Mouse (Mus musculus): ENCODE measurements around the gene Hmgb2. TPM values are rescaled to one million over a fixed set of nuclear protein-coding genes. Genes with fewer than 3 reads are reported as not detected.

The Hmgb2 gene
- polyA plus RNA-seq, 1 experiment from 2014 or later, result 491 TPM

- Histone ChIP-seq H3K36me3 (ENCODE audit: control insufficient read depth, insufficient read depth, low read length) (peaks cover 15% of the 10 kb centered on the region), H3K4me3 (ENCODE audit: low read length) (no peak overlapping the region), H3K9ac (ENCODE audit: low read length) (no peak overlapping the region), H3K4me1 (replicated peaks; ENCODE audit: control insufficient read depth, insufficient read depth, low read length) (no peaks in the 10 kb centered on the region), H3K9me3 (ENCODE audit: control insufficient read depth, low read length) (no peaks in the 10 kb centered on the region), H3K27ac (ENCODE audit: low read length) (no peak overlapping the region), H3K27me3 (ENCODE audit: control insufficient read depth, insufficient read depth, low read depth, low read length) (no peaks in the 10 kb centered on the region), H3K4me2 (ENCODE audit: low read depth, low read length) (no peak overlapping the region)
- 76% methylated on average over 12 of the region's 12 CpGs for WGBS
- no peak for ATAC-seq (ENCODE audit: low read depth)
Measured at GRCm38 (mm10) chr8:57520186-57520786, 8.6 kb downstream of the Hmgb2 start.

DNA sequence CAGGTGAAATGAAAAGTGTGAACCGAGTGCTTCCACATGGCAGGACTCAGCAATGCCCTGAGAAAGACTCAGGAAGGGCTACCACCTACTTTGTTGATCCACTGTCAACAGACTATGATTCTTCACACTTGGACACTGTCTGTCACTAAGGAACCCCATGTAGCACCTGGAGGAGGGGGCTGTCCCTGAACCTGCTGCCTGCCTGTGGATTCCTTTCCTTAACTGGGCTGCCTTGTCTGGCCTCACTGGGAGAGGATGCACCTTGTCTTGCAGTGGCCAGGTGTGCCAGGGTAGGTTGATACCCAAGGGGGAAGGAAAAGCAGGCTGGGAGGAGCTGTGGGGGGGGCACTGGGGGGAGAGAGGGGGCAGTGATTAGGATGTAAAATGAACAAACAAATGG, 16.3 kb downstream of the Hmgb2 start:
- no peaks in the 10 kb centered on the region for H3K27me3 ChIP-seq (ENCODE audit: control insufficient read depth, insufficient read depth, low read depth, low read length)
- H3K9ac ChIP-seq (ENCODE audit: low read length), result no peak overlapping the region
- WGBS, result 83% methylated on average over 1 of the region's 1 CpGs
- H3K36me3 ChIP-seq (ENCODE audit: control insufficient read depth, insufficient read depth, low read length), result no peaks in the 10 kb centered on the region
- H3K4me2 ChIP-seq (ENCODE audit: low read depth, low read length), result no peak overlapping the region
- no peak for ATAC-seq (ENCODE audit: low read depth)
- peaks cover 3% of the 10 kb centered on the region; the same call in 1 of the 2 replicates for H3K4me1 ChIP-seq (replicated peaks; ENCODE audit: control insufficient read depth, insufficient read depth, low read length)
- no peak overlapping the region for H3K4me3 ChIP-seq (ENCODE audit: low read length)
- no peak overlapping the region for H3K27ac ChIP-seq (ENCODE audit: low read length)
- no peaks in the 10 kb centered on the region for H3K9me3 ChIP-seq (ENCODE audit: control insufficient read depth, low read length)

DNA sequence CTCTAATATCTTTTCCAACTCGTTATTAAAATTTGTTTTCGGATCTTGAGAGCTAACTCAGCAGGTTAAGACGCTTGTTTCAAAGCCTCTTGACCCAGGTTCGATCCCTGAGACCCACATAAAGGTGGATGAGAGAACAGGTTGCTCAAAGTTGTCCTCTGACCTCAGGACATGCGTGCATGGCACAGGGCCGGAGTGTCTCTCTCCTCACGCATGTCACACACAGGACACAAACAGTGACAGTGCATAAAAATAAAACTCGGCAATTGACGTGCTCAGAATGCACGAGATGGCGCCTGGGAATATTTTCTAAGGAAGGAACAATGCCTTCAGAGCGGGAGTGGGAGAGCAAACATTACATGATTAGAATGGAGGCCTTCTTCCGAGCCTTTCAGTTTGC, 18.5 kb downstream of the Hmgb2 start:
- Histone ChIP-seq H3K27ac (ENCODE audit: low read length) (peak overlapping the region; percentile 61), H3K9ac (ENCODE audit: low read length) (peak overlapping the region; percentile 57), H3K4me3 (ENCODE audit: low read length) (peak overlapping the region; percentile 39), H3K4me2 (ENCODE audit: low read depth, low read length) (peak overlapping the region; percentile 51), H3K36me3 (ENCODE audit: control insufficient read depth, insufficient read depth, low read length) (peaks cover 4% of the 10 kb centered on the region; the same call in 1 of the 2 replicates), H3K9me3 (ENCODE audit: control insufficient read depth, low read length) (no peaks in the 10 kb centered on the region), H3K27me3 (ENCODE audit: control insufficient read depth, insufficient read depth, low read depth, low read length) (no peaks in the 10 kb centered on the region), H3K4me1 (replicated peaks; ENCODE audit: control insufficient read depth, insufficient read depth, low read length) (peaks cover 3% of the 10 kb centered on the region; the same call in 1 of the 2 replicates)
- ATAC-seq (ENCODE audit: low read depth), result peak; percentile 26
- 69% methylated on average over 13 of the region's 13 CpGs for WGBS

- H3K4me1 ChIP-seq (replicated peaks; ENCODE audit: control insufficient read depth, insufficient read depth, low read length), result peaks cover 3% of the 10 kb centered on the region; the same call in 1 of the 2 replicates
- H3K27ac ChIP-seq (ENCODE audit: low read length), result peak overlapping the region; percentile 61
- H3K9me3 ChIP-seq (ENCODE audit: control insufficient read depth, low read length), result no peaks in the 10 kb centered on the region
- ATAC-seq (ENCODE audit: low read depth), result peak; percentile 91
- H3K27me3 ChIP-seq (ENCODE audit: control insufficient read depth, insufficient read depth, low read depth, low read length), result no peaks in the 10 kb centered on the region
- WGBS, result 16% methylated on average over 15 of the region's 15 CpGs
- H3K9ac ChIP-seq (ENCODE audit: low read length), result peak overlapping the region; percentile 57
- H3K4me2 ChIP-seq (ENCODE audit: low read depth, low read length), result peak overlapping the region; percentile 51
- H3K4me3 ChIP-seq (ENCODE audit: low read length), result peak overlapping the region; percentile 39
- H3K36me3 ChIP-seq (ENCODE audit: control insufficient read depth, insufficient read depth, low read length), result peaks cover 6% of the 10 kb centered on the region; the same call in 1 of the 2 replicates
Measured at GRCm38 (mm10) chr8:57530666-57531349, 19.1 kb downstream of the Hmgb2 start.

DNA sequence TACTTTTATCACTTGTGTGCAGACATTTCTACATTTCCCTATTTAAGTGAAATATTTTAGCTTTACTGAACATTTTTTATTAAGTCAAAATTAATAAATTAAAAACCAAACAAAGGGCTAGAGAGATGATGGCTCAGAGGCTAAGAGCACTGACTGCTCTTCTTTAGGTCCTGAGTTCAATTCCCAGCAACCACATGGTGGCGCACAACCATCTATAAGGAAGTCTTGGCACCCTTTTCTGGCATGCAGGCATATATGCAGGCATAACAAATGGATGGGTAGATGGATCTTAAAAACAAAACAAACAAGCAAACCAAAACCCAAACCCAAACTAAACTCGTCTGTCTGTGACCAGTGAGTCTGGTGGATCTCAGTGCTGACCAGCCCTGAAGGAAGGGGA, 20.5 kb downstream of the Hmgb2 start:
- no peak overlapping the region for H3K4me3 ChIP-seq (ENCODE audit: low read length)

GRCm38 (mm10) chr8:57533106-57533505, 21.4 kb downstream of the Hmgb2 start:
- no peak overlapping the region for H3K27ac ChIP-seq (ENCODE audit: low read length)
- H3K4me3 ChIP-seq (ENCODE audit: low read length), result no peak overlapping the region
- H3K4me1 ChIP-seq (replicated peaks; ENCODE audit: control insufficient read depth, insufficient read depth, low read length), result peaks cover 3% of the 10 kb centered on the region; the same call in 1 of the 2 replicates
- H3K9me3 ChIP-seq (ENCODE audit: control insufficient read depth, low read length), result no peaks in the 10 kb centered on the region
- ATAC-seq (ENCODE audit: low read depth), result no peak
- no peak overlapping the region for H3K4me2 ChIP-seq (ENCODE audit: low read depth, low read length)
- H3K9ac ChIP-seq (ENCODE audit: low read length), result no peak overlapping the region
- 88% methylated on average over 4 of the region's 4 CpGs for WGBS
- H3K27me3 ChIP-seq (ENCODE audit: control insufficient read depth, insufficient read depth, low read depth, low read length), result no peaks in the 10 kb centered on the region
- peaks cover 11% of the 10 kb centered on the region; the same call in 1 of the 2 replicates for H3K36me3 ChIP-seq (ENCODE audit: control insufficient read depth, insufficient read depth, low read length)

More for the DNA sequence above, 20.5 kb downstream of the Hmgb2 start:
- WGBS, result 48% methylated on average over 2 of the region's 2 CpGs
- Histone ChIP-seq H3K9ac (ENCODE audit: low read length) (no peak overlapping the region), H3K27me3 (ENCODE audit: control insufficient read depth, insufficient read depth, low read depth, low read length) (no peaks in the 10 kb centered on the region), H3K4me1 (replicated peaks; ENCODE audit: control insufficient read depth, insufficient read depth, low read length) (peaks cover 3% of the 10 kb centered on the region; the same call in 1 of the 2 replicates), H3K4me2 (ENCODE audit: low read depth, low read length) (no peak overlapping the region), H3K27ac (ENCODE audit: low read length) (no peak overlapping the region), H3K36me3 (ENCODE audit: control insufficient read depth, insufficient read depth, low read length) (peaks cover 11% of the 10 kb centered on the region; the same call in 1 of the 2 replicates), H3K9me3 (ENCODE audit: control insufficient read depth, low read length) (no peaks in the 10 kb centered on the region)
- ATAC-seq (ENCODE audit: low read depth), result no peak

DNA sequence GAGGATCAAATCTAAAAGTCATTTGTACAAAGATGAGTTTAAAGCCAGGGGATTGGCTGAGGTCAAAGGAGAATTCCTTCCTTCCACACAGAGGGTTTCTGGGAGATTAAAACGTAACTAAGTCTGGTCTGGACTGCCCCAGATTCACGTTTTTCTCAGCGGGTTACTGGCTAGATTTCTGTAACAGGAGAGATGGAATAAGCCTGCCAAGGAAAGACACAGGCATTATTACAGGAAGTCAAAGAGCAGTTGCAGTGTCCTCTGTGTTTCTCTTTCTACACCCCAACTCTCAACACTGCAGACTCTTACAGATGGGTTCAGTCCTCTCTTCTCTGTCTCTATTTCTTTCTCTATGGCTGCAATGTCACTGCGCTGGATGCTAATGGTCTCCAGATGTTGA, 22.8 kb downstream of the Hmgb2 start:
- ATAC-seq (ENCODE audit: low read depth), result no peak
- H3K36me3 ChIP-seq (ENCODE audit: control insufficient read depth, insufficient read depth, low read length), result peaks cover 11% of the 10 kb centered on the region; the same call in 1 of the 2 replicates
- H3K9me3 ChIP-seq (ENCODE audit: control insufficient read depth, low read length), result no peaks in the 10 kb centered on the region
- no peak overlapping the region for H3K9ac ChIP-seq (ENCODE audit: low read length)
- H3K27me3 ChIP-seq (ENCODE audit: control insufficient read depth, insufficient read depth, low read depth, low read length), result no peaks in the 10 kb centered on the region
- H3K4me2 ChIP-seq (ENCODE audit: low read depth, low read length), result no peak overlapping the region
- 64% methylated on average over 4 of the region's 4 CpGs for WGBS
- H3K27ac ChIP-seq (ENCODE audit: low read length), result no peak overlapping the region
- no peak overlapping the region for H3K4me3 ChIP-seq (ENCODE audit: low read length)
- peaks cover 3% of the 10 kb centered on the region; the same call in 1 of the 2 replicates for H3K4me1 ChIP-seq (replicated peaks; ENCODE audit: control insufficient read depth, insufficient read depth, low read length)

DNA sequence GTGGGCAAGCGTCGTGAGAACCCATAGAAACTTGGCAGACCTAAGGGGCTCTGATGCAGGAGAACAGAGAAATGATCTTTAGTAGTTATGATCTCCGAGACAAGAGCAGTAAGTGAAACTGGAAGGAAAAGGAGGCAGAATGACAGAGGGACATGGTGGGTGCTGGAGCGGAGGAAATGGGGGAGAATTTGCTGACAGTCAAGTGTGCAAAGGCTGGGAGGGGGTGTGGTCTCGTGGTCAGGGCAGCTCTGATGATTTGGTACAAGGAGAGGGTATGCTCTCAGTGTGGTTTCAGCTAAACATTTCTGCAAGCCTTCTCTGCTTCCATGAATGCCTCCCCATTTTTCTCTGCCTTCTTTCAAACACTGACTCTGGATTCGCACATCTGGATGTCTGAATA, 24.5 kb downstream of the Hmgb2 start:
- Histone ChIP-seq H3K4me2 (ENCODE audit: low read depth, low read length) (no peak overlapping the region), H3K4me3 (ENCODE audit: low read length) (no peak overlapping the region), H3K9me3 (ENCODE audit: control insufficient read depth, low read length) (no peaks in the 10 kb centered on the region), H3K9ac (ENCODE audit: low read length) (no peak overlapping the region), H3K27ac (ENCODE audit: low read length) (no peak overlapping the region), H3K36me3 (ENCODE audit: control insufficient read depth, insufficient read depth, low read length) (peaks cover 11% of the 10 kb centered on the region; the same call in 1 of the 2 replicates), H3K4me1 (replicated peaks; ENCODE audit: control insufficient read depth, insufficient read depth, low read length) (no peaks in the 10 kb centered on the region), H3K27me3 (ENCODE audit: control insufficient read depth, insufficient read depth, low read depth, low read length) (no peaks in the 10 kb centered on the region)
- no peak for ATAC-seq (ENCODE audit: low read depth)
- WGBS, result 90% methylated on average over 6 of the region's 6 CpGs

DNA sequence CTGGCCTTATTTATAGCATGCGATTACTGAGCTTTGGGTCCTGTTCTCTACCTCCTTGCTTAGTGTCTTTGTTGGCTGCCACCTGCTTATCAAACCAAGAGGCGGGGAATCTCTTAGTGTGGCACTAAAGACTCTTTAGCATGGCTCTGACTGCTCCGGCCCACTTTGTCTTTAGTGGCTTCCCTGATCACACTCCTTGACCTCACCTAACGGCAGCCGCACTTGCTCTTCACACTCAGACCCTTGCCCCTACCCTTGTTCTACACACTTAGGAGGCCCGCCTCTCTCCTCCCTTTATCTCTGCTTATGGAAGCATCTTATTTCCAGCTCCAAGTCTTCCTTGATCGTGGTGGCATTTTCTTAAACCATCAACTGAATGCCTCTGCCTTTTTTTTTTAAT, 26.9 kb downstream of the Hmgb2 start:
- peaks cover 11% of the 10 kb centered on the region; the same call in 1 of the 2 replicates for H3K36me3 ChIP-seq (ENCODE audit: control insufficient read depth, insufficient read depth, low read length)
- no peaks in the 10 kb centered on the region for H3K9me3 ChIP-seq (ENCODE audit: control insufficient read depth, low read length)
- H3K4me2 ChIP-seq (ENCODE audit: low read depth, low read length), result no peak overlapping the region
- no peak overlapping the region for H3K4me3 ChIP-seq (ENCODE audit: low read length)
- 69% methylated on average over 7 of the region's 7 CpGs for WGBS
- no peak for ATAC-seq (ENCODE audit: low read depth)
- no peak overlapping the region for H3K9ac ChIP-seq (ENCODE audit: low read length)
- H3K27ac ChIP-seq (ENCODE audit: low read length), result no peak overlapping the region
- H3K27me3 ChIP-seq (ENCODE audit: control insufficient read depth, insufficient read depth, low read depth, low read length), result no peaks in the 10 kb centered on the region
- no peaks in the 10 kb centered on the region for H3K4me1 ChIP-seq (replicated peaks; ENCODE audit: control insufficient read depth, insufficient read depth, low read length)

Data from lung, embryonic 16.5 days (tissue).